Mouse (Mus musculus) megakaryocyte, embryonic 14.5 days (primary cell): ENCODE results near the gene Notum. TPM values are rescaled to one million over a fixed set of nuclear protein-coding genes. Genes with fewer than 3 reads are reported as not detected.

ENCODE experiments used
- H3K27me3 ChIP-seq: replicated peaks from 2 replicates; pipeline ENCODE3; 2012; ENCODE audit warnings: inconsistent platforms
- H3K36me3 ChIP-seq: replicated peaks from 2 replicates; pipeline ENCODE3; 2012; ENCODE audit warnings: low read length, inconsistent platforms, mixed read lengths
- H3K4me1 ChIP-seq: 2 replicates; pipeline ENCODE4 v1.6.1; 2012; ENCODE audit warnings: inconsistent platforms
- H3K4me3 ChIP-seq: replicated peaks from 2 replicates; pipeline ENCODE3; 2012; ENCODE audit warnings: moderate library complexity, mild to moderate bottlenecking, inconsistent platforms
- H3K9me3 ChIP-seq: 2 replicates; pipeline ENCODE4 v1.6.1; 2012; ENCODE audit warnings: inconsistent platforms
- FLI1 ChIP-seq: IDR thresholded peaks from 2 replicates; pipeline ENCODE4 v1.6.1; 2012; ENCODE audit warnings: low read length, inconsistent platforms, mixed read lengths
- GATA1 ChIP-seq: IDR thresholded peaks from 3 replicates; pipeline ENCODE4 v1.6.1; 2012; ENCODE audit warnings: mixed read lengths, low read length, inconsistent platforms, borderline replicate concordance
- polyA plus RNA-seq: library from polyadenylated mRNA; stranded (reverse); fragments of >175 nt; gene quantifications from 2 replicates; pipeline ENCODE4 v1.2.3, GENCODE M21; 2012; ENCODE audit warnings: low replicate concordance; ENCODE audit not compliant: insufficient read depth

The Notum gene
- polyA plus RNA-seq, 1 experiment, result 0.46 TPM

DNA sequence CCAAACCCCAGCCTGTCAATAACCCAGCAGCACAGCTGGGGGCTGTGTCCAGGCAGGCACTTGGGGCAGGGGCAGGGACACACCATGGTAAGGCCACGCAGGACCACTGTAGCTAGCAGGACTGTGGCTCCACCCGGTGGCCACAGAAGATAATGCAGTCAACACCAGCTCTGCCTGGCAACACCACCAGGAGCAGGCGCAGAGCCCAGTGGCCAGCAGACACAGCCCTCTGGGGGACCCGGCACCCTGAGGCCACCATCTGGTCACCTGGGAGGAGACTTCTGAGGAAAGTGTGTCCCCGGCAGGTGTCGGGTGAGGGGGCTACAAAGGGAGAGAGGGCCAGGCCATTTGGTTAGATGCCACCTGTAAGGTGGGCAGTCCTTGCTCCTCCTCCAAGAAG, 48.2 kb downstream of the Notum start:
- no peak for TF ChIP-seq FLI1
- TF ChIP-seq GATA1, result no peak
- Histone ChIP-seq H3K36me3 (peaks cover 85% of the 10 kb centered on the region), H3K27me3 (no peaks in the 10 kb centered on the region), H3K4me1 (peaks cover 85% of the 10 kb centered on the region), H3K9me3 (no peaks in the 10 kb centered on the region), H3K4me3 (peak overlapping the region; percentile 5)

GRCm38 (mm10) chr11:120610477-120611046, 50.4 kb downstream of the Notum start:
- H3K4me1 ChIP-seq, result peaks cover 86% of the 10 kb centered on the region
- no peak overlapping the region for H3K4me3 ChIP-seq
- peaks cover 97% of the 10 kb centered on the region for H3K36me3 ChIP-seq
- no peaks in the 10 kb centered on the region for H3K9me3 ChIP-seq
- TF ChIP-seq FLI1 (no peak), GATA1 (no peak)
- no peaks in the 10 kb centered on the region for H3K27me3 ChIP-seq

GRCm38 (mm10) chr11:120609250-120609649, 51.7 kb downstream of the Notum start:
- Histone ChIP-seq H3K36me3 (peaks cover 98% of the 10 kb centered on the region), H3K9me3 (no peaks in the 10 kb centered on the region), H3K4me1 (peaks cover 82% of the 10 kb centered on the region), H3K27me3 (no peaks in the 10 kb centered on the region), H3K4me3 (no peak overlapping the region)
- TF ChIP-seq GATA1 (no peak), FLI1 (no peak)

GRCm38 (mm10) chr11:120608241-120609034, 52.5 kb downstream of the Notum start, which contains the start of gene Npb:
Gene Npb, plus strand, starts transcription at chr11:120608477.
- H3K36me3 ChIP-seq, result peaks cover 98% of the 10 kb centered on the region
- H3K4me3 ChIP-seq, result no peak within 1 kb of the TSS
- no peaks in the 10 kb centered on the region for H3K27me3 ChIP-seq
- peaks cover 73% of the 10 kb centered on the region for H3K4me1 ChIP-seq
- no peak for TF ChIP-seq FLI1
- TF ChIP-seq GATA1, result no peak
- H3K9me3 ChIP-seq, result no peaks in the 10 kb centered on the region

GRCm38 (mm10) chr11:120606764-120607163, 54.2 kb downstream of the Notum start:
- H3K36me3 ChIP-seq, result peaks cover 98% of the 10 kb centered on the region
- H3K4me3 ChIP-seq, result no peak overlapping the region
- H3K27me3 ChIP-seq, result no peaks in the 10 kb centered on the region
- peaks cover 63% of the 10 kb centered on the region for H3K4me1 ChIP-seq
- H3K9me3 ChIP-seq, result no peaks in the 10 kb centered on the region
- no peak for TF ChIP-seq GATA1
- no peak for TF ChIP-seq FLI1

- TF ChIP-seq GATA1, result no peak
- H3K9me3 ChIP-seq, result no peaks in the 10 kb centered on the region
- H3K27me3 ChIP-seq, result no peaks in the 10 kb centered on the region
- peaks cover 95% of the 10 kb centered on the region for H3K36me3 ChIP-seq
- H3K4me1 ChIP-seq, result peaks cover 56% of the 10 kb centered on the region
- no peak overlapping the region for H3K4me3 ChIP-seq
These were observed 55.3 kb downstream of the Notum start for GRCm38 (mm10) chr11:120605667-120606066.

Other genes with a start within 250 kb of the Notum start
- 56.7 and 150 TPM in 2 replicates for gene Nploc4, start 223.5 kb downstream of the Notum start, polyA plus RNA-seq
- gene Tspan10, start 218.5 kb downstream of the Notum start, polyA plus RNA-seq, result not detected in 2 replicates
- not detected in 2 replicates for gene Pde6g, start 207.7 kb downstream of the Notum start, polyA plus RNA-seq
- gene Oxld1, start 203.1 kb downstream of the Notum start, polyA plus RNA-seq, result 7.9 and 17.7 TPM in 2 replicates
- 11.0 TPM in 1 of 2 replicates, not detected in the other for gene Ccdc137, start 203.1 kb downstream of the Notum start, polyA plus RNA-seq
- gene Arl16, start 193.6 kb downstream of the Notum start, polyA plus RNA-seq, result 12.1 and 61.1 TPM in 2 replicates
- gene Mrpl12, start 176.6 kb downstream of the Notum start, polyA plus RNA-seq, result 217 and 285 TPM in 2 replicates
- 47.3 and 132 TPM in 2 replicates for gene Slc25a10, start 169.3 kb downstream of the Notum start, polyA plus RNA-seq
- gene Gcgr, start 130.5 kb downstream of the Notum start, polyA plus RNA-seq, result not detected in 2 replicates
- 227 and 338 TPM in 2 replicates for gene Mcrip1, start 111.4 kb downstream of the Notum start, polyA plus RNA-seq
- gene Ppp1r27, start 110.0 kb downstream of the Notum start, polyA plus RNA-seq, result 0.25 TPM in 1 of 2 replicates, not detected in the other
- 1,223 and 1,872 TPM in 2 replicates for gene P4hb, start 87.9 kb downstream of the Notum start, polyA plus RNA-seq
- 1,582 and 1,923 TPM in 2 replicates for gene Arhgdia, start 79.6 kb downstream of the Notum start, polyA plus RNA-seq
- gene Alyref, start 62.8 kb downstream of the Notum start, polyA plus RNA-seq, result 25.9 and 253 TPM in 2 replicates
- 247 and 315 TPM in 2 replicates for gene Anapc11, start 62.8 kb downstream of the Notum start, polyA plus RNA-seq
- gene Npb, start 52.7 kb downstream of the Notum start, polyA plus RNA-seq, result 2.7 and 7.7 TPM in 2 replicates
- 143 and 168 TPM in 2 replicates for gene Pcyt2, start 43.2 kb downstream of the Notum start, polyA plus RNA-seq
- gene Sirt7, start 35.9 kb downstream of the Notum start, polyA plus RNA-seq, result 275 and 278 TPM in 2 replicates
- 59.5 and 102 TPM in 2 replicates for gene Mafg, start 27.6 kb downstream of the Notum start, polyA plus RNA-seq
- gene Pycr1, start 17.4 kb downstream of the Notum start, polyA plus RNA-seq, result 3.6 and 7.7 TPM in 2 replicates
- gene Myadml2, start 13.0 kb downstream of the Notum start, polyA plus RNA-seq, result 0.44 TPM in 1 of 2 replicates, not detected in the other
- 237 and 458 TPM in 2 replicates for gene Aspscr1, start 11.8 kb upstream of the Notum start, polyA plus RNA-seq
- gene Cenpx, start 52.6 kb upstream of the Notum start, polyA plus RNA-seq, result 93.0 and 128 TPM in 2 replicates
- gene Lrrc45, start 52.8 kb upstream of the Notum start, polyA plus RNA-seq, result 10.0 and 23.5 TPM in 2 replicates
- 1.8 and 2.3 TPM in 2 replicates for gene Rac3, start 60.3 kb upstream of the Notum start, polyA plus RNA-seq
- 100 and 241 TPM in 2 replicates for gene Dcxr, start 66.1 kb upstream of the Notum start, polyA plus RNA-seq
- 2.1 TPM in 1 of 2 replicates, not detected in the other for gene Cbr2, start 70.9 kb upstream of the Notum start, polyA plus RNA-seq
- 601 and 1,141 TPM in 2 replicates for gene Hmga1b, start 101.6 kb upstream of the Notum start, polyA plus RNA-seq
- gene Rfng, start 123.0 kb upstream of the Notum start, polyA plus RNA-seq, result 26.0 and 43.8 TPM in 2 replicates
- gene Gps1, start 123.1 kb upstream of the Notum start, polyA plus RNA-seq, result 13.8 and 27.0 TPM in 2 replicates
- 29.4 and 74.3 TPM in 2 replicates for gene Dus1l, start 135.2 kb upstream of the Notum start, polyA plus RNA-seq
- 328 and 589 TPM in 2 replicates for gene Fasn, start 163.4 kb upstream of the Notum start, polyA plus RNA-seq